Mouse (Mus musculus) layer of hippocampus, postnatal 14 days (tissue): ENCODE measurements at regions not wholly inside any gene's neighbourhood (a gene's known extent, or its start where the extent isn't known, plus 50 kb on each side); places are given as distances from the start of the nearest gene placed in this dataset.
A peak's percentile ranks its signal among the peaks of the same experiment; 100 is the strongest.

Experiments
- DNase-seq, 2 experiments: peaks; one replicate each; pipeline ENCODE4 v3.0.0; 2021 to 2022; ENCODE audit warnings: low spot score in 2 of 2, mixed read lengths in 1 of 2

DNA sequence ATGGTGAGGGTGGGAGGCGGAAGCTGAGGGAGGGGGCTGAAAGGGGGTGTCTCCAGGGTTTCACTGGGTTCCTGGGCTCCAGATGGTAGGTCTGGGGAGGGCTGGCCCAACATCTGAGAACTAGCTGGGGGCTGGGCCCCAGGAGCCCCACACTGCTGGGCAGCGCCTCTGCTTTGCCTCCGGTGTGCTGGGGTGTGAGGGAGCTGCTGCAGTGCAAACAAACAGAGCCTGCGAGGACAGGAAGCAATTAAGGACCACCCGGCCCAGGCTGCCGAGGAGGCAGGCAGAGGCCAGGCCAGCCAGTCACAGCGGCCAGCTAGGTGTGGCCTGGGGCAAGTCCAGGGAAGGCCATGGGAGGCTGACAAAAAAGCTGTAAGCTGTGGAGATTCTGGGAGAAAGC, 82.3 kb downstream of the Efnb1 start:
- no peak for DNase-seq

DNA sequence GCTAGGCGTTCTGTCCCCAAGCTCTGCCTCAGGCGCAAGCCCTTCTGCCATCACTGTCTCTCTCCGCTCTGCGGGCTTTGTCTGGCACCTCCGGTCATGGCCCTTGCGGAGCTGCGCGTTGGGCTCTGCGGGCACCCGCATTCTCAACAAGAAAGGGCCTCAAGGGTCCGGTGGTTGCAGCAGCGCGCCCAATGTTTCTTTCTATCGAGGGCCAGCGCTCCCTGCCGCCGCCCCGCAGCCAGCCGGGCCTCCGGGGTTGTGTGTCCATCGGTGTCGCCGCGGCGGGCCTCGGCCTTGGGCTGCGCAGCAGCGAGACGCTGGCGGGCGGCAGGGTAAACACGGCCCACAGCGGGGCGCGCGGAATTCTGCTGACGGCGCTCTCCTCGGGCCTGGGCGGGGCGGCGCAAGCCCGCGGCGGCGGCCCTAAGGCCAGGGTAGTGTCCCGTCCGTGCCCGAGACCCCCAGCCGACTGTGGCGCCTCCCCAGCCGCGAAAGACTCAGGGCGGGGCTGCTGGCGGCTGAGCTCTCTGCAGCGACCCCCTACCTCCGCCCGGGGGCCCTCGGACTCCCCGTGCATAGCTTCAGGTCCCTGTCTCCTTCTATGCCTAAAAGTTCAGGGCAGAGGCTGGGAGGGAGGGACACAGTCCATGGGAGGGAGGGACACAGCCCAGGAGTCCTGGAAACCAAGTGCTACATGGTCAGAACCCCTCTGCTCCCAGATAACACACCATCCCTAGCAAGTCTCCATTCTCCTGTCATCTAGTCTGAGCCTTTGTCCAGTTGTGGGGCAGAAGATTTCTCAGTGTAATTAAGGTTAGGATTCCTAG, 80.9 kb downstream of the Efnb1 start:
- peak in 1 of 2 experiments; percentile 14 for DNase-seq

GRCm38 (mm10) chrX:99215931-99216330, 80.0 kb downstream of the Efnb1 start:
- DNase-seq, result no peak

DNA sequence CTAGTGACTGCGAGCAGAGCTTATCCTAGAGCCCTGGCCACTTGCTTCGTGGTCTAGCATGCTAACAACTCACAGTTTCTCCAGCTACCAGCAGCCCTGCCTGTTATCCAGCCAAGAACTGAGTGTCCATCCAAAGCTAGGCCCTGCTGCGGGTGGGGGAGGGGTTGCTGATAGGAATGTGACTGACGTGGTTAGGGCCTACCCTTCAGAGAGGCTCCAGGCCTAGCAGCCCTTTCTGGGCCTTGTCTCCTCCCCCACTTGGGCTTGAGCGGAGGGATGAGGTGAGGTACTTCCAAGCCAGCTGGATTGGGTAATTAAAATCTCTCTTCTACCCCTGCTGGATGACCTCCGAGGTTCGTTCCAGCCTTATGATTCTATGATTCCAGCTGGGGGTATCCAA, 79.2 kb downstream of the Efnb1 start:
- DNase-seq, result no peak

DNA sequence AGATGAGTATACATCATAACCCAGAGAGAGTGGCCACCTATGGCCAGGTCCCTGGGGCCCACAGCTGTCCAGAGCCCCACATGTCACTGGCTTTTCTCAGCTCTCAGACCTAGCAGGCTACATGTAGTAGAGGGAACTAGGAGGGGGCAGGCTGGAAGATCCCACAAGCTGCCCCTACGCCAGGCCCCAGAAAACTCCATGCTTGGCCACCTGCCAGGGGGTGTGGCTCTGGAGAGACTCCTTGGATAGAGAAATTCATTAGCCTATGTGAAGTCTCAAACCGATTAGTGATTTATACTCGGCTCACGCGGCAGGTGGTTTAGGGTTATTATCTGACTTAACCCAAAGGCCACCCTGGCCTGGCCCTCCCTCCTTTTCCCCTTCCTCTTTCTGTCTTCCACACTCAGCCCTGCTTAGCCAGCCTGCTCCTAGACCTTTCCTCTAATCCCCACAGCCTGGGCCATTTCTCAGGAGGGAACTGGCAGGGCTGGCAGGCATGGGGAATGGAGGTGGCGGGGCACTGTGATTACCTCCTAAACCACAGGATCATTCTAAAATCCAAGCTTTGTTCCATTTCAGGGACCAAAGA, 77.7 kb downstream of the Efnb1 start:
- DNase-seq, result no peak

DNA sequence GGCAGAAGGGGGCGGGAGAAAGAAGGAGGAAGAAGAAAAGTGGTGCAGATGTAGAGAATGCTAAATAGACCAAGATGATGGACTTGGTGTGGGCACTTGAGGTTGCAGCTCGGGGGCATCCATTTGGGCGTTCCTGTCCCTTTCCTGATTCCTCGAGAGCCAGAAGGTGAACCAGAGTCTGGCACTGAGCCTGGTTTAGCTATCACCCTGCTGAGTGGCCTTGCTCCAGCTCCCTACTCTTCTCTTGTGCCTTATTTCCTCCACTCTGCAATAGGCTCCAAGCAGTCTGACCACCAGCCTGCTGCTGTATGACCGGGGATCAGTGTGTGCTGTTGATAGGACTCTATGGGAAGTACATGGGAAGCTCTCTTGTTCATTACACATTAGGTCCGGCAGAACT, 68.1 kb downstream of the Efnb1 start:
- no peak for DNase-seq

GRCm38 (mm10) chrX:99201081-99201480, 65.2 kb downstream of the Efnb1 start:
- DNase-seq, result no peak

GRCm38 (mm10) chrX:99199669-99200068, 63.7 kb downstream of the Efnb1 start:
- no peak for DNase-seq

DNA sequence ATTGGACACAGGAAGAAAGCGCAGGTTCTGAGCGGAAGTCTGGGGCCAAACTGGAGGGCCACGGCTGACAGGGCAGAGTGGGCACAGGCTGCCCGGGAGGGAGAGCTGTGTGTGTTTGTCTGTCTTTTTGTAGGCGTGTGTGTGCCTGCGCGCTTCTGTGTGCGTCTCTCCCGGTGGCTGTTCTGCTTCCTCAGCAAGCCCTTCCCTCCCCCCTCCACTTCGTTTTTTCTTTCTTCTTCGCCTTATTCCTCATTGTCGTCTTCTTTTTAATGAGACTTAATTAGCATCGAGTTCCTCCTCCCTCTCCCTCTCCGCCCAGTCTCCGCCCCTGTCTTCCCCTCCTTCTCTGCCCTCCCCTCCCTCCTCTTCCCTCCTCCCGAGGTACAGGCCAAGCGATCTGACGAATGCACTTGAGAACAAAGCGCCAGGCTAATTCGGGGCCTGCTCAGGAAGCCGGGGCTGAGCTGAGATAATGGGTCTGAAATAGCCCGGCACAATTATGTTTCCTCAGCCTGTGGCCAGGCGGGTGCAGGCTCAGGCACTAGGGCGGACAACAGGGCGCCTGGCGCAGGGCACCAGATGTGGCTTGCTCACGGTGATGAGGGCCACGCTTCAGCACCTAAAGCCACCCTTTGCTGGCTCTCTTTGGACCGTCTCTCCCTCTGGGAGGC, 63.2 kb downstream of the Efnb1 start:
- DNase-seq, result peak; percentile 17 to 46
